Mouse (Mus musculus): ENCODE measurements around the gene St3gal5. TPM values are rescaled to one million over a fixed set of nuclear protein-coding genes. Genes with fewer than 3 reads are reported as not detected.
A peak's percentile ranks its signal among the peaks of the same experiment; 100 is the strongest.

St3gal5 gene
- polyA plus RNA-seq, 1 experiment from 2014 or later = 28.8 TPM

GRCm38 (mm10) chr6:72190120-72190519 is 92.7 kb downstream of the St3gal5 start:
- ATAC-seq (replicated peaks; ENCODE audit: insufficient number of reproducible peaks, low FRiP score, low TSS enrichment, low read depth) (no peak), DNase-seq (ENCODE audit: low spot score) (no peak)
- H3K9ac ChIP-seq (replicated peaks; ENCODE audit: low read length) = no peak overlapping the region
- H3K36me3 ChIP-seq (replicated peaks; ENCODE audit: control insufficient read depth, insufficient read depth, low read depth, low read length) = no peaks in the 10 kb centered on the region
- no peaks in the 10 kb centered on the region for H3K27me3 ChIP-seq (ENCODE audit: control insufficient read depth, insufficient read depth, low read length)
- WGBS = 23% methylated on average over 6 of the region's 6 CpGs
- no peaks in the 10 kb centered on the region for H3K9me3 ChIP-seq (replicated peaks; ENCODE audit: control insufficient read depth, low read length)
- peaks cover 8% of the 10 kb centered on the region; the same call in 1 of the 2 replicates for H3K4me1 ChIP-seq (ENCODE audit: control insufficient read depth, insufficient read depth, low read length)
- no peak overlapping the region for H3K27ac ChIP-seq (replicated peaks; ENCODE audit: low read depth, low read length)
- no peak overlapping the region for H3K4me2 ChIP-seq (ENCODE audit: low read depth, low read length)
- no peak overlapping the region for H3K4me3 ChIP-seq (ENCODE audit: low read depth, low read length)

DNA sequence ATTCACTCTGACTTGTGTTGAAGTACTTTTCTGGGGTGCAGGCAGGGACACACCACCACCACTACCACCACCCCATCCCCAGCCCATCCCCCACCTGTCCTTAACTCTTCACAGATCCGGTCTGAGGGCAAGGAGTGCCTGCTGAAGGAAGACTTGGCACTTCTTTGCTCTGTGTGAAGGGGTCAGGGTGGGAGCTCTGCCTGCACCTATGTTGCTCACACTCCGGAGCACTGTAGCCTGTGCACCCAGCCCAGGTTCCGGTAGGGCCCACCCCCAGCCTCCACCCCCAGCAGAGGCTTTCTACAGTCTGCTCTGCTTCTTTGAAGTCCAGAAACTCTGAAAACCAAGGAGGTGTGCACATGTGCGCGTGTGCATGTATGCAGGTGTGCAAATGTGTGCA is 93.2 kb downstream of the St3gal5 start:
- 61% methylated on average over 5 of the region's 5 CpGs for WGBS
- ATAC-seq (replicated peaks; ENCODE audit: insufficient number of reproducible peaks, low FRiP score, low TSS enrichment, low read depth) = no peak
- Histone ChIP-seq H3K9ac (replicated peaks; ENCODE audit: low read length) (no peak overlapping the region), H3K4me1 (ENCODE audit: control insufficient read depth, insufficient read depth, low read length) (peaks cover 8% of the 10 kb centered on the region; the same call in 1 of the 2 replicates), H3K9me3 (replicated peaks; ENCODE audit: control insufficient read depth, low read length) (0 out of 2 replicates have a peak, but pooled peaks cover 2% of the 10 kb centered on the region), H3K27me3 (ENCODE audit: control insufficient read depth, insufficient read depth, low read length) (no peaks in the 10 kb centered on the region), H3K36me3 (replicated peaks; ENCODE audit: control insufficient read depth, insufficient read depth, low read depth, low read length) (no peaks in the 10 kb centered on the region), H3K27ac (replicated peaks; ENCODE audit: low read depth, low read length) (no peak overlapping the region), H3K4me2 (ENCODE audit: low read depth, low read length) (no peak overlapping the region), H3K4me3 (ENCODE audit: low read depth, low read length) (no peak overlapping the region)
- DNase-seq (ENCODE audit: low spot score) = no peak

- Histone ChIP-seq H3K36me3 (replicated peaks; ENCODE audit: control insufficient read depth, insufficient read depth, low read depth, low read length) (no peaks in the 10 kb centered on the region), H3K9ac (replicated peaks; ENCODE audit: low read length) (no peak overlapping the region), H3K9me3 (replicated peaks; ENCODE audit: control insufficient read depth, low read length) (0 out of 2 replicates have a peak, but pooled peaks cover 2% of the 10 kb centered on the region), H3K4me1 (ENCODE audit: control insufficient read depth, insufficient read depth, low read length) (peaks cover 6% of the 10 kb centered on the region), H3K4me2 (ENCODE audit: low read depth, low read length) (no peak overlapping the region), H3K4me3 (ENCODE audit: low read depth, low read length) (no peak overlapping the region), H3K27me3 (ENCODE audit: control insufficient read depth, insufficient read depth, low read length) (no peaks in the 10 kb centered on the region), H3K27ac (replicated peaks; ENCODE audit: low read depth, low read length) (no peak overlapping the region)
- 70% methylated on average over 3 of the region's 3 CpGs for WGBS
- DNase-seq (ENCODE audit: low spot score) (no peak), ATAC-seq (replicated peaks; ENCODE audit: insufficient number of reproducible peaks, low FRiP score, low TSS enrichment, low read depth) (no peak)
Observed at GRCm38 (mm10) chr6:72196660-72197059, 99.3 kb downstream of the St3gal5 start.

- no peaks in the 10 kb centered on the region for H3K27me3 ChIP-seq (ENCODE audit: control insufficient read depth, insufficient read depth, low read length)
- H3K4me2 ChIP-seq (ENCODE audit: low read depth, low read length) = no peak overlapping the region
- H3K36me3 ChIP-seq (replicated peaks; ENCODE audit: control insufficient read depth, insufficient read depth, low read depth, low read length) = no peaks in the 10 kb centered on the region
- no peak for DNase-seq (ENCODE audit: low spot score)
- H3K9ac ChIP-seq (replicated peaks; ENCODE audit: low read length) = no peak overlapping the region
- H3K27ac ChIP-seq (replicated peaks; ENCODE audit: low read depth, low read length) = no peak overlapping the region
- ATAC-seq (replicated peaks; ENCODE audit: insufficient number of reproducible peaks, low FRiP score, low TSS enrichment, low read depth) = no peak
- peaks cover 6% of the 10 kb centered on the region for H3K4me1 ChIP-seq (ENCODE audit: control insufficient read depth, insufficient read depth, low read length)
- H3K9me3 ChIP-seq (replicated peaks; ENCODE audit: control insufficient read depth, low read length) = 0 out of 2 replicates have a peak, but pooled peaks cover 2% of the 10 kb centered on the region
- H3K4me3 ChIP-seq (ENCODE audit: low read depth, low read length) = no peak overlapping the region
Observed at GRCm38 (mm10) chr6:72197515-72197914, 100.1 kb downstream of the St3gal5 start.

DNA sequence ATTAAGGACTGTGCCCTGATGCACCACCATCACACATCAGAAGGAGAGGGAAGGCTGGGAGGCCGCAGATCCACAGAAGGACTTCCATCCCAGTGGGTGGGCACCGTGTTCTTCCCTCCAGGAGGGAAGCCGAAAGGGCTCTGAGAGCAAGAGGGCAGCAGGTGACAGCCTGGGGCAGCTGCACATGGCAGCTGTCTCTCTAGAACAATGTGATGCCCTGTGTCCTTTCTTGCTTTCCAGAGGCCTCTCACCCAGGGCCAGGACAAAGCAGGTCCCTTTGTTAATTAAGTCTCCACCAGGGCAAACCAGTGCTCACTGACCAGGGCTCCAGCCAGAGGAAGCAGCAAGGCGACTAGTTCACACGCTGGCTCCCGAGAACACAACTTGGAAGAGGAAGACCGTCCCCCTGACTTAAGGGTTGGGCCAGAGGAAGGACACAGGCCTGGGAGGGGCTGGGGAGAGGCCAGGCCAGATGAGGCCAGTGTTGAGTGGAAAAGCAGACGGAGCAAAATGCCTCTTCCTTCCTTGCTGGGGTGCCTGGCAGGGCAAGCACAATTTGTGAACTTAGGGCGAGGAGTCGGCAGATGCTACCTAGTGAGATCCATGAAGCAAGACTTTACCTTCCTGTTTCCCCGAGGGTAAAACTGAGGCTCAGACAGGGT is 103.3 kb downstream of the St3gal5 start:
- no peak overlapping the region for H3K27ac ChIP-seq (replicated peaks; ENCODE audit: low read depth, low read length)
- H3K4me3 ChIP-seq (ENCODE audit: low read depth, low read length) = no peak overlapping the region
- 21% methylated on average over 11 of the region's 11 CpGs for WGBS
- H3K27me3 ChIP-seq (ENCODE audit: control insufficient read depth, insufficient read depth, low read length) = no peaks in the 10 kb centered on the region
- ATAC-seq (replicated peaks; ENCODE audit: insufficient number of reproducible peaks, low FRiP score, low TSS enrichment, low read depth) = 0 out of 2 replicates have a peak, but pooled peaks have one; percentile 32
- no peak overlapping the region; the same call in 1 of the 2 replicates for H3K9ac ChIP-seq (replicated peaks; ENCODE audit: low read length)
- no peak for DNase-seq (ENCODE audit: low spot score)
- H3K4me2 ChIP-seq (ENCODE audit: low read depth, low read length) = no peak overlapping the region
- H3K36me3 ChIP-seq (replicated peaks; ENCODE audit: control insufficient read depth, insufficient read depth, low read depth, low read length) = no peaks in the 10 kb centered on the region
- H3K9me3 ChIP-seq (replicated peaks; ENCODE audit: control insufficient read depth, low read length) = no peaks in the 10 kb centered on the region
- H3K4me1 ChIP-seq (ENCODE audit: control insufficient read depth, insufficient read depth, low read length) = peaks cover 6% of the 10 kb centered on the region

DNA sequence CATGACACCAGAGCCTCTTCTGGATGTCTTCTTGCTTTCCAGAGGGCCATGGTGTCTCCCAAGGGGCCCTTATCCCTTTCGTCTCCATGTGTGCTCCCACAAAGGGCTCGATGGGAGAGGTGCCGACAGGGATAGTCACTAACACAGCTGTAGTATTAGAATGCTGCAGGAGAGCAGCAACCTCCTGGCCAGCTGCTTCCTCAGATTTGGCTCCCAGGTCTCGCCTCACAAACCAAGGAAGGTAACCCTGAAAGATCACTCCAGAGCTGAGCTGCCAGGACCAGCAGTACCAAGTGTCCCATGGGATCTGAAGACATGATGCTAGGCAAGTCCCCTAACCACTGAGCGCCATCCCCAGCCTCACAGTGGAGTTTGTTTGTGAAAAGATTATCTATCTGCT is 105.3 kb downstream of the St3gal5 start:
- Histone ChIP-seq H3K36me3 (replicated peaks; ENCODE audit: control insufficient read depth, insufficient read depth, low read depth, low read length) (no peaks in the 10 kb centered on the region), H3K4me3 (ENCODE audit: low read depth, low read length) (no peak overlapping the region), H3K4me2 (ENCODE audit: low read depth, low read length) (no peak overlapping the region), H3K27me3 (ENCODE audit: control insufficient read depth, insufficient read depth, low read length) (no peaks in the 10 kb centered on the region), H3K9me3 (replicated peaks; ENCODE audit: control insufficient read depth, low read length) (no peaks in the 10 kb centered on the region), H3K9ac (replicated peaks; ENCODE audit: low read length) (no peak overlapping the region), H3K27ac (replicated peaks; ENCODE audit: low read depth, low read length) (no peak overlapping the region), H3K4me1 (ENCODE audit: control insufficient read depth, insufficient read depth, low read length) (peaks cover 10% of the 10 kb centered on the region)
- DNase-seq (ENCODE audit: low spot score) (no peak), ATAC-seq (replicated peaks; ENCODE audit: insufficient number of reproducible peaks, low FRiP score, low TSS enrichment, low read depth) (no peak)
- 80% methylated on average over 5 of the region's 5 CpGs for WGBS

DNA sequence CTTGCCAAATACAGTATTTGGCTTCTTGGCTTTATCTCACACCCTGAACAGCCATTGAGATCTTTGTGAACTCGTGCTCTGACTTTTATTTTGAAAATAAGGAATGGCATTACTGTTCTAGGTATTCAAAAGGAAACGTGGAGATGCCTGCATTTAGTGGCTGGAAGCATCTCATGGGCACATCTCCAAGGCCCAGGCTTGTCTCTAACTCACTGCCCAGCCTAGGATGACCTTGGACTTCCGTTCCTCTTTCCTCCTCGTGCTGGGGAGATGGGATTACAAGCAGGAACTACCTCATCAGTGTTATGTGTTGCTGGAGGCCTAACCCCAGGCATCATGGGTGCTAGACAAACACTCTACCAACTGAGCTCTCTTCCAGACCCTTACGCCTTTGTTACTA is 105.9 kb downstream of the St3gal5 start:
- H3K27ac ChIP-seq (replicated peaks; ENCODE audit: low read depth, low read length) = no peak overlapping the region
- WGBS = 81% methylated on average over 5 of the region's 5 CpGs
- H3K4me1 ChIP-seq (ENCODE audit: control insufficient read depth, insufficient read depth, low read length) = peaks cover 10% of the 10 kb centered on the region
- no peaks in the 10 kb centered on the region for H3K27me3 ChIP-seq (ENCODE audit: control insufficient read depth, insufficient read depth, low read length)
- H3K9ac ChIP-seq (replicated peaks; ENCODE audit: low read length) = no peak overlapping the region
- no peaks in the 10 kb centered on the region for H3K36me3 ChIP-seq (replicated peaks; ENCODE audit: control insufficient read depth, insufficient read depth, low read depth, low read length)
- no peak overlapping the region for H3K4me2 ChIP-seq (ENCODE audit: low read depth, low read length)
- ATAC-seq (replicated peaks; ENCODE audit: insufficient number of reproducible peaks, low FRiP score, low TSS enrichment, low read depth) (no peak), DNase-seq (ENCODE audit: low spot score) (no peak)
- no peak overlapping the region for H3K4me3 ChIP-seq (ENCODE audit: low read depth, low read length)
- no peaks in the 10 kb centered on the region for H3K9me3 ChIP-seq (replicated peaks; ENCODE audit: control insufficient read depth, low read length)

All from embryonic facial prominence, embryonic 11.5 days (tissue).